In genomic region chr6:119058896-119059295, GRCm38 (mm10) we compare ENCODE assay signal across 18 mouse cellular contexts.
DNase-seq lines count a peak whose midpoint lies in the region; ATAC-seq and TF ChIP-seq lines count a peak whose summit lies in the region.
"Had no signal": no experiment of that assay in that cellular context is flagged by ENCODE, and none has a peak within 500 bp of the region (broad histone marks: within the 10 kb centered on the region; RNA-seq: fewer than 3 reads in every experiment).

No protein-coding gene starts in this region.

- WGBS in heart, embryonic 10.5 days, result 40% methylated on average over 3 of the region's 3 CpGs
- 18% methylated on average over 3 of the region's 3 CpGs for WGBS in heart, postnatal 0 days
- 57% methylated on average over 3 of the region's 3 CpGs for WGBS in midbrain, embryonic 14.5 days
- WGBS in midbrain, postnatal 0 days, result 53% methylated on average over 3 of the region's 3 CpGs
- 31% methylated on average over 3 of the region's 3 CpGs for WGBS in olfactory bulb, adult 2 months

- H3K4me3 ChIP-seq in heart, embryonic 10.5 days, result no peak overlapping the region
- H3K4me3 ChIP-seq in heart, postnatal 0 days (ENCODE audit: low read depth, low read length), result no peak overlapping the region
- no peak overlapping the region for H3K4me3 ChIP-seq in midbrain, embryonic 14.5 days (replicated peaks; ENCODE audit: low read depth, low read length)
- H3K4me3 ChIP-seq in midbrain, postnatal 0 days (ENCODE audit: low read depth, low read length), result no peak overlapping the region
- H3K4me3 ChIP-seq in olfactory bulb, adult 2 months (ENCODE audit: insufficient read depth, low read depth, low read length), result no peak overlapping the region
- H3K4me3 ChIP-seq: embryonic facial prominence, embryonic 13.5 days; limb, embryonic 13.5 days; liver, embryonic 13.5 days had no signal

- H3K9me3 ChIP-seq in heart, embryonic 10.5 days, result no peaks in the 10 kb centered on the region
- no peaks in the 10 kb centered on the region for H3K9me3 ChIP-seq in heart, postnatal 0 days (replicated peaks; ENCODE audit: control insufficient read depth, low read length)
- H3K9me3 ChIP-seq in midbrain, embryonic 14.5 days (ENCODE audit: control insufficient read depth, low read length), result no peaks in the 10 kb centered on the region
- H3K9me3 ChIP-seq in midbrain, postnatal 0 days (ENCODE audit: low read length), result no peaks in the 10 kb centered on the region
- H3K9me3 ChIP-seq: embryonic facial prominence, embryonic 13.5 days; limb, embryonic 13.5 days; liver, embryonic 13.5 days had no signal

- peak overlapping the region; percentile 60; the same call in 1 of the 2 replicates for H3K27ac ChIP-seq in heart, embryonic 10.5 days
- peak overlapping the region; percentile 22; the same call in 1 of the 2 replicates for H3K27ac ChIP-seq in heart, postnatal 0 days (ENCODE audit: low read depth)
- H3K27ac ChIP-seq in midbrain, embryonic 14.5 days (replicated peaks; ENCODE audit: low read depth, low read length), result 0 out of 2 replicates have a peak overlapping the region, but pooled peaks have one; percentile 13
- H3K27ac ChIP-seq in midbrain, postnatal 0 days (ENCODE audit: low read depth, low read length), result no peak overlapping the region
- H3K27ac ChIP-seq in olfactory bulb, adult 2 months (ENCODE audit: insufficient read depth, low read depth, low read length), result peak overlapping the region; percentile 60
- H3K27ac ChIP-seq: embryonic facial prominence, embryonic 13.5 days; limb, embryonic 13.5 days; liver, embryonic 13.5 days had no signal

- no peak for ATAC-seq in heart, postnatal 0 days (ENCODE audit: insufficient read depth, low read depth)
- ATAC-seq in midbrain, embryonic 14.5 days (ENCODE audit: low FRiP score, low TSS enrichment), result no peak
- ATAC-seq in midbrain, postnatal 0 days (ENCODE audit: low FRiP score), result no peak

- no peak for DNase-seq in heart, embryonic 10.5 days (ENCODE audit: low spot score)
- no peak for DNase-seq in heart, postnatal 10 days
- no peak for DNase-seq in heart, postnatal 0 days (ENCODE audit: low spot score)
- no peak for DNase-seq in heart, postnatal 14 days
- DNase-seq in midbrain, embryonic 14.5 days, result no peak
- DNase-seq in midbrain, postnatal 0 days (ENCODE audit: low spot score), result no peak
- no peak for DNase-seq in gastrocnemius, adult 18-20 months (ENCODE audit: low spot score)
- DNase-seq: adrenal gland, postnatal 25 days; cerebellum, postnatal 14 days; gastrocnemius, postnatal 10 days; kidney, adult 11 months; liver, embryonic 13.5 days; lung, embryonic 14.5 days; spleen, adult 18-20 months; thymus, postnatal 25 days had no signal

- intact Hi-C loops in heart, postnatal 10 days (cut with DNase I), result no loop called here
- intact Hi-C loops in heart, postnatal 14 days (cut with DNase I), result loop anchor here (5.0 kb wide), 1 partner anchor 38 kb away; no protein-coding TSS in a partner anchor

- peaks cover 33% of the 10 kb centered on the region for H3K36me3 ChIP-seq in heart, embryonic 10.5 days
- peaks cover 17% of the 10 kb centered on the region for H3K36me3 ChIP-seq in heart, postnatal 0 days (replicated peaks; ENCODE audit: control insufficient read depth, insufficient read depth, low read length)
- peaks cover 6% of the 10 kb centered on the region; the same call in 1 of the 2 replicates for H3K36me3 ChIP-seq in midbrain, embryonic 14.5 days (ENCODE audit: control insufficient read depth, insufficient read depth, low read length)
- peaks cover 12% of the 10 kb centered on the region; the same call in 1 of the 2 replicates for H3K36me3 ChIP-seq in midbrain, postnatal 0 days (ENCODE audit: insufficient read depth, low read length)
- H3K36me3 ChIP-seq: liver, embryonic 13.5 days had no signal

- H3K4me1 ChIP-seq in heart, embryonic 10.5 days, result peaks cover 78% of the 10 kb centered on the region
- H3K4me1 ChIP-seq in heart, postnatal 0 days (ENCODE audit: control insufficient read depth, insufficient read depth), result peaks cover 70% of the 10 kb centered on the region
- H3K4me1 ChIP-seq in midbrain, embryonic 14.5 days (ENCODE audit: control insufficient read depth, insufficient read depth, low read length), result peaks cover 2% of the 10 kb centered on the region; the same call in 1 of the 2 replicates
- H3K4me1 ChIP-seq in midbrain, postnatal 0 days (ENCODE audit: insufficient read depth, low read length), result peaks cover 2% of the 10 kb centered on the region; the same call in 1 of the 2 replicates
- H3K4me1 ChIP-seq in olfactory bulb, adult 2 months (ENCODE audit: control insufficient read depth, insufficient read depth, low read length), result peaks cover 39% of the 10 kb centered on the region
- H3K4me1 ChIP-seq: liver, embryonic 13.5 days had no signal

- H3K4me2 ChIP-seq in heart, postnatal 0 days (ENCODE audit: low read depth, low read length), result no peak overlapping the region
- no peak overlapping the region for H3K4me2 ChIP-seq in midbrain, embryonic 14.5 days (ENCODE audit: low read length)
- H3K4me2 ChIP-seq in midbrain, postnatal 0 days (ENCODE audit: low read depth, low read length, poor library complexity, severe bottlenecking), result no peak overlapping the region
- H3K4me2 ChIP-seq: embryonic facial prominence, embryonic 13.5 days; limb, embryonic 13.5 days; liver, embryonic 13.5 days; lung, embryonic 14.5 days had no signal

- no peak overlapping the region for H3K9ac ChIP-seq in heart, postnatal 0 days (replicated peaks; ENCODE audit: low read depth, low read length)
- no peak overlapping the region for H3K9ac ChIP-seq in midbrain, embryonic 14.5 days (replicated peaks; ENCODE audit: low read length)
- no peak overlapping the region for H3K9ac ChIP-seq in midbrain, postnatal 0 days (replicated peaks; ENCODE audit: low read length, poor library complexity, severe bottlenecking)
- H3K9ac ChIP-seq: embryonic facial prominence, embryonic 13.5 days; limb, embryonic 13.5 days; liver, embryonic 13.5 days; lung, embryonic 14.5 days had no signal

- TF ChIP-seq EP300 in heart, postnatal 0 days (IDR thresholded peaks at IDR 0.05; ENCODE audit: low read depth), result no peak

- TF ChIP-seq CTCF in heart, postnatal 0 days (IDR thresholded peaks at IDR 0.05; ENCODE audit: low read depth), result no peak
- no peak for TF ChIP-seq CTCF in midbrain, postnatal 0 days (IDR thresholded peaks at IDR 0.05)
- TF ChIP-seq CTCF in olfactory bulb, adult 2 months (IDR thresholded peaks at IDR 0.05; ENCODE audit: insufficient read depth, low read depth, low read length), result no peak

- H3K27me3 ChIP-seq in heart, embryonic 10.5 days (ENCODE audit: insufficient read depth, poor library complexity, severe bottlenecking), result no peaks in the 10 kb centered on the region
- H3K27me3 ChIP-seq in heart, postnatal 0 days (ENCODE audit: control insufficient read depth, insufficient read depth, low read length), result no peaks in the 10 kb centered on the region
- H3K27me3 ChIP-seq in midbrain, embryonic 14.5 days (ENCODE audit: control insufficient read depth, insufficient read depth, low read length), result no peaks in the 10 kb centered on the region
- no peaks in the 10 kb centered on the region for H3K27me3 ChIP-seq in midbrain, postnatal 0 days (ENCODE audit: insufficient read depth, low read length)
- H3K27me3 ChIP-seq: embryonic facial prominence, embryonic 13.5 days; limb, embryonic 13.5 days; liver, embryonic 13.5 days had no signal

- no peak for TF ChIP-seq POLR2A in olfactory bulb, adult 2 months (IDR thresholded peaks at IDR 0.05; ENCODE audit: insufficient read depth, low read depth, low read length)
